Mouse (Mus musculus): Measurements from ENCODE around the gene Mtus2.
"Not testable (repeated sequence)": the region's sequence is repeated elsewhere in the genome, so short reads cannot be mapped to it uniquely, and the experiment has no call there.

The Mtus2 gene

DNA sequence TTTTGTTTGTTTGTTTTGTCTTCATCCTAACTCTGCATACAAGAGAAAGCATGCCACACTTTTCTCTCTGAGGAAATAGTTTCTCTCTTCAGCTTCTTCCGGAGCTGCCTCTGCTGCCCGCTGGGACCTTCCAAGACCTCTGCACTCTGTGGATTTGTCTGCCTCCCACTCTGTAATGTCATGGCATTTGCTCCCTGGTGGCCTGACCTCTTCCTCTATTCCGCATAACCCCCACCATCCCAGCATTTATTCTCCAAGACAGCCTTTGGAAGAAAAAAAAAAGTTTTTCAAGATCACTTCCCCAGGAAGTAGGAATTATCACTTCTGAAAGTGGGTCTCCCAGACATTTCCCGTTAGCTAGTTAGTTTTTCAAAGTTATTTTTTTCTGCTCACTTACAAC lies 218.0 kb downstream of the Mtus2 start:
- ATAC-seq (ENCODE audit: insufficient number of reproducible peaks, low FRiP score, low TSS enrichment), result no peak

DNA sequence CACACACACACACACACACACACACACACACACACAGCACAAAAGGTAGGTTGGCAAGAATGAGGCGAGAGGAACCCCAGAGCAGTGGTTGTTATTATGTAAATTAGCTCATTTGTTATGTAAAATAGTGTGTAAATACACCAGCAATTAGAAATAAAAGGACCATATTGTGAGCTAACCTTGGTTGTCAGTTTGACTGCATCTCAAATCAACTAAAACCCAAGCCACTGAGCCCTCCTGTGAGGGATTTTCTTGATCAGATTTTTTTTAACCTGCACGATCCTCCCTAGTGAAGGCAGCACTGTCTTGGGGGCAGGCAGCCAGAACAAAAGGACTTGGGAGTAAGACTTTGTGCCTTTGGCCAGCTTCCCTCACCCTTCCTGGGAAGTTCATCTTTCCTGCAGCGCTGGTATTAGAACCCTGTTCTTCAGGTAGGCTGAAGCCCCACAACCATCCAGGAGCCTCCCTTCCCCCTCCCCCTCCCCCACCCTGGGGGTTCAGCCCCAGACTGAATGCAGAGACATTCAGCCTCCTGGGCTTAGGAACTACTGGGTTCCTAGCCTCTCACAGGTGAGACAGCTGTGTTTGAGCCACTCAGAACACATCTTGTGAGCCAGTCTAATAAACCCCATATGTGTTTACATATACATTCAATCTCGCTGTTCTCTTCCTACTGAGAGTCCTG lies 218.8 kb downstream of the Mtus2 start:
- no peak for ATAC-seq (ENCODE audit: insufficient number of reproducible peaks, low FRiP score, low TSS enrichment)

DNA sequence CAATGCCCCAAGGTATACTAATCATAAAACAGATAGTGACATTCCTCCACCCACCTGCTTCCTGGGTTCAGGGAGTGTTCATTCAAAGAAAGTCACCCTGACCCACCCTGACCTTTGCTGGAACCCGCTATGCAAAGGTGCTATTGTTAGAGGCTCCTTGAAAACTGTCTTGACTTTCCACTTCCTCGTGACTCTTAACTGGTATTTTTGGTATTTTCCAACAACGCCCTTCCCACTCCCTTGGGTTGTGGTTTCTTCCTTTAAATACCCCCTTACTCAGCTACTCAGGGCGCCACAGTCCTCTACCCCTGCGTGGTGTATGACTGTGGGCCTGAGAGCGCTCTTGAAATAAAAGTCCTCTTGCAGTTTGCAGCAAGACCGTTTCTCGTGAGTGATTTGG lies 219.4 kb downstream of the Mtus2 start:
- not testable (repeated sequence) for ATAC-seq (ENCODE audit: insufficient number of reproducible peaks, low FRiP score, low TSS enrichment)

DNA sequence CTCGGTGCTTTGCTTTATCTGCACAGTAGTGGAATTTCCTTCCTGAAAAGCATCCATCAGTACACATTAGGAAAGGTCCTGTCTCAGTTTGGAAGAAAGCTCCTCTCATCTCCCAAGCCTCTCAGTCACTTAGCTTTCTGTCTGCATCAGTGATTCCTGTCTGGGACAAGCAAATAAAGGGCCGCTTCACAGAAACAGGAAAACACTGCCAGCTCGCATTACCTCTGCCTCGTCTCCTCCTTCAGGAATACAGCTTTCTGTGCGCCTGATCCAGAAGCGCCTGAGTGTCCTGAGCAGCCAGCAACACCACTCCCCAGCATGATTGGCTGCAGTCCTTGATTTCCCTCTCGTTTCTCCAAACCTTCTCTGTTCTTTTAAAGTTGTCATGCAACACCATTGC lies 222.1 kb downstream of the Mtus2 start:
- ATAC-seq (ENCODE audit: insufficient number of reproducible peaks, low FRiP score, low TSS enrichment), result no peak

DNA sequence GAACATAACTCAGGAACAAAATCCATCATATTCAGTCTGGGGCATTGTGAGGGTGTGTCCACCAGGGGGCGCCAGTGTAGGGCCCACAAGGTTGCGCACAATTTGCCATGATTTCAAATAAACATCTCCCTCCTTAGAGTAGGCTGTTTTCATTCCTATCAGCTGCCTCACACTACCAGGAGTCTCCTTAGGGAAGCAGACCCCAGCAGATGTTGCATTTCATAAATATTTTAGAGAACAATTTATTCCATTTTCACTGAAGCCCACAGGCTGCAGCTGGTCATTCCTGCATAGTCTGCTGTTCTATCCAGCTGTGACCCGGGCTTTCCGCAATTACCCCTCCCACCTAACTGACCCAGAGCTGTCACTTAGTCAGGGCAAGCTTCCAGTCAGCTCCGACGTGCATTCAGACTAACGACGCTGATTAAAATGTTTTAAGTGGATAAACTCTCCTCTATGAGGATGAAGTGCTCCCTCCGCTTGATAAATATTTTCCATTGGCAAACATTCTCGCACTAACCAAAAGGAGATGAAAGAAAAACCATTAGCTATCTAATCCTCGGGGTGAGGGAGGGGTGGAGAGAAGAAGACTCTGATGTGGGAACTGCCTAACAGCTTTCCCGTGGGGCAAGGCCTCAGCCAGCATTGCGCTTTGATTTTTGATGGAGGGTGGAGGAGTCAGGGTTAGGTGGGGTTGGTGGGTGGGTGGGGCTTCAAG lies 223.6 kb downstream of the Mtus2 start:
- ATAC-seq (ENCODE audit: insufficient number of reproducible peaks, low FRiP score, low TSS enrichment), result no peak

DNA sequence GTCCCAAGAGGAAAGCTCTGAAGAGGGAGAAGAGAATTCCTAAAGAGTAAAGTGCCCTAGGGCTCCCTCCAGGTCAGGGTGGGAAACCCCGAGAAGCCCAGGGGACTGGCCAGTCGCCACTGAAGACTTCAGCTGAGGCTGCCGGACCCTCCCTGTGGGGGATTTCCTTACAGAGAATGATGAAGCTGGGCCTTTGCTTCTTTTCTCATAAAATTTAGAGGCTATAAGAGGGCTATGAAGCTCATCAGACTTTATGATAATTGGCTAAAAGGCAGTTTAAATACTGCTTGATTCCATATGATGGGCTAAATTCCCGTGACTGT lies 224.1 kb downstream of the Mtus2 start:
- ATAC-seq (ENCODE audit: insufficient number of reproducible peaks, low FRiP score, low TSS enrichment), result no peak

DNA sequence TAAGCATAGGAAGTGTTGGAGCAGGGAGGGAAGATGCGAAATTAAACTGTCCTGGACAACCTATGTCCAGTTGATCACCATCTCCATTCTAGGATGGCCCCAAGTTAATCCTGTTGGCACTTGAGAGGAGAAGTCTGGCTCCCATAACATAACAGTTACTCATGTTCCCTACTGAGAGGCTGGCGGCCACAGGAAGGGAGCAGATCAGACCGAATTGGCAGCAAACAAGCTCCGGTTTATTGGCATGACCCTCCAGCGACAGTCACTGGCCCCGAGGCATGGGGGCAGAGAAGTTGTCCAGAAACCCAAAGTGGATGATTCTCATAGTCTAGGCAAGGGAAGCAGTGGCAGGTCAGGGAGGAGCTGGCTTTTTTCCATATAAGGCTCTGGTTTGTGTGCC lies 224.8 kb downstream of the Mtus2 start:
- ATAC-seq (ENCODE audit: insufficient number of reproducible peaks, low FRiP score, low TSS enrichment), result no peak; the same call in 1 of the 2 replicates

DNA sequence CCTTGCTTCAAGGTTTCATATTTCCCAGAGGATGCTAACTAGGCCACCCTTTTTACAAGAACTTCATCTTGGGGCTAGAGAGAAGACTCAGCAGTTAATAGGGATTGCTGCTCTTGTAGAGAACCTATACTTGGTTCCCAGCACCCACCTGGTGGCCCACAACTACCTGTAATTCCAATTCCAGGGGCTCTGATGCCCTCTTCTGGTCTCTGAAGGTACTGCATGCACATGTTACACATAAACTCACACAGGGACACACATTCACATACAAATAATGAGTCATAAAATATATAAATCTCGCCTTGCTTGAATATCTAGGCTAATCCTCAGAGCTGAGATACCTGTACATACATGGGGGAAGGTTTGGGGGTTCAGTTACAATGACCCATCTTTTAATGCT lies 228.8 kb downstream of the Mtus2 start:
- ATAC-seq (ENCODE audit: insufficient number of reproducible peaks, low FRiP score, low TSS enrichment), result no peak

DNA sequence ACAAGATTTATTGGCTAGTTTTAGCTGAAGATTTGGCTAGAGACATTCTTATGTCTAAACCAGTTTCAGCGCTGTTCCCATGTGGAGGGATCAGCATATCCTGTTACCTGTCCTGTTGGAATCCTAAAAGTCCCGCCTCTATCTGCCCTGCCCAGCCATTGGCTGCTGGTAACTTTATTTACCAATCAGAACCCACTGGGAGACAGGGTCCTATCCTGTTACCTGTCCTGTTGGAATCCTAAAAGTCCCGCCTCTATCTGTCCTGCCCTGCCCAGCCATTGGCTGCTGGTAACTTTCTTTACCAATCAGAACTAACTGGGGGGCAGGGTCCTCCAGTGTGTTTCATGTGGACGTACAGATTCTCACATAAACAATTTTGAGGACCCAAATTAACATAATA lies 234.3 kb downstream of the Mtus2 start:
- ATAC-seq (ENCODE audit: insufficient number of reproducible peaks, low FRiP score, low TSS enrichment), result no peak

DNA sequence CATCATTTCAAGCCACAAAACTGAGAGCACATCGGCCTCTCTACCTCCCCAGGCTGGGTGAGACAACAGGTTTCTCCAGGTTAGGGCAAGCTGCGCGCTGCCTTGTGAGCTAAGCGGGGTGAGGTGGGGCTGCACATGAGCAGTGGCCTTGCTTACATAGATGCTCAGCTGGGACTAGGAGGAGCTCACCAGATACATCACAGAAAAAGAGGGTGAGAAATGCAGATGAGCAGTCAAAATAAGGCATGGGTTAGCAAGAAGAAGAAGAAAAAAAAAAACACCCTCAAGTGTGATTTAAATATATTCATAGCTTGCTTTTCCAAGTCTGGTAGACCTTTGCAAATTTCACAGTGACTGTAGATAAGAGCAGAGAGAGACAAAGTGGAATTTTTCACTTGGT lies 254.7 kb downstream of the Mtus2 start:
- no peak for ATAC-seq (ENCODE audit: insufficient number of reproducible peaks, low FRiP score, low TSS enrichment)

DNA sequence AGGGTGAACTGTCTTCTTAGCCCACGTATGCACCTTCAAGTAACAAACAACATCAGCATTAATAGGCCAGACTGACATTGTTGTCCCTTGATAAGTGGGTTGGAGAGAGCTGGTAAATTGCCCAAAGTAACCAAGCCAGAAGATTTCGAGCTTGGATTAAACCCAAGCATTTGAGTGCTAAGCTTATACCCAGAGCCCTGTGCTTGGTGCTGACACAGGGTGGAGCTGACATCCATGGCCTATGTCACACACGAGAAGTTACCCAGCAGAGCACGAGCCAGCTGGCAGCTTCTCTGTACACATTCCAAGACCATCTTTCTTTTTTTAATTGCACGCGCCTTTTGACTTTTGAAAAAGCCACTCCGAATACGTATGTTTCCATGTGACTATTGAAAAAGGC lies 259.7 kb downstream of the Mtus2 start:
- no peak for ATAC-seq (ENCODE audit: insufficient number of reproducible peaks, low FRiP score, low TSS enrichment)

DNA sequence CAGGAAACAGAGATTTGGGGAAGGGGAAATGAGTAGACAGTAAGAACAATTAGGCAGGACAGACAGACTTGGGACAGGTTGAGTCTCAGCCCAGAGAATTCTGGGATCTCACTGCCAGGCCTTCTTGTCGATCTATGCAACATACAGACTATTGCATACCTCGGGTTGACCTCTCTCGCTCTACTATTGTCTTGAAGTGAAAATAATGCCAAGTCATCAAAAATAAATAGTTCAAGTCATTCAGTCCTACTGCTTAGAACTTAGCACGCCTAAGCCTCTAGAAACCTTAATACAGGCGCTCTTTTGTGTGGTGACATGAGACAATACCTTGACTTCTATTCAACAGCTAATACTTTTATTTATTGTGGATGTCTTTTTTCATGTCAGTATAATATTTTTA lies 265.8 kb downstream of the Mtus2 start:
- ATAC-seq (ENCODE audit: insufficient number of reproducible peaks, low FRiP score, low TSS enrichment), result no peak

DNA sequence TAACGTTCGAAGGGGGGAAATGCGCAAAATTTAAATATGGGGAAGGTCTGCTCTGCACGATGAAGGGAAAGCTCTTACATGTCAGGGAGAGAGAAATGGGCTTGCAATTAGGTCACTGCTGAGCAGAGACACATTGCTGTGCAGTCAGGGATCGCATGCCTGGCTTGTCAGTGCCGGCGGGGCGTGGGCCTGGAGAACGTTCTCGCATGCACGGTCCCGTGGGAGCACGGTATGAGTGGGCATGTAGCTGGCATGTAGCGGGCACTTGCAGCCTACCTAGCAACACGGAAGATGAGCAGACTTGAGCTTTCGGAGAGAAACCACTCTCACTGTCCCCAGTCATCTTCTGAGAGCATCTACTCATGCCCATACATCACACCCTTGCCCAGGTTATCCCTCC lies 266.9 kb downstream of the Mtus2 start:
- no peak for ATAC-seq (ENCODE audit: insufficient number of reproducible peaks, low FRiP score, low TSS enrichment)

DNA sequence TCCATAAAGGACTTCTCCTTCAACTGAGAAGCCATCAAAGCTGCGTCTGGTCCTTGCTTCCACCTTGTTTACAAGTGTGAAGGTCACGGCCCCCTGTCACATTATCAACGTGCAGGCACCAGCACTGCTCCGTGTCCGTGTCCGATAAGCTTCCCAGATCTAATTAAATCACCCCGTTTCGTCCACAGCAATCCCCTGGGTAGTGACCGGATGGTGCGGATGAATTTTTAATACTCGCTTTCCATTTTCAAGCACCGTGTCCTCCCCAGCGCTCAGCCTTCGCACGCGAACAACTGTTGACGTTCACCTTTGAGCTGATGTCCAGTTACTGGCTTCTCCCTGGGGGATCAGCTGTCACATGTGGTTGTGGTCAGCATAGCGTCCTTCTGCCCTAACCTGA lies 276.6 kb downstream of the Mtus2 start:
- ATAC-seq (ENCODE audit: insufficient number of reproducible peaks, low FRiP score, low TSS enrichment), result no peak

DNA sequence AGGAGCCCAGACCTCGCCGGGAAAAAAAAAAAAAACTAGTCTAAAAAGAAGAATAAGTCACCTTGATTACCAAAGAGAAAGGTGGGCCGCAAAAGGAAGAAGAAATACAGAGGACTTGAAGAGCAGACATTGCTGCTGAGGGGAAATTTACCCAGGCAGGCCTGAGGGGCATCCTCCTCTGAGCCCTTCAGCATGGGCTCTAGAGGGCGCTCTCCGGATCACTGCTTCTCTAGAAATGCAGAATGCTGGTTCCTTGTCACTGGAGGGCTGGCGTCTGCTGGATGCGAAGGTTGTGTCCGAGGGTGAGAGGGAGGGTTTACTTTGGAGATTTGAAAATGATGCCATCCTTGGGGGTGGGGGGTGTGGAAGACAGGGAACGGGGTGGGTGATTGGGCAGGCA lies 279.5 kb downstream of the Mtus2 start:
- no peak for ATAC-seq (ENCODE audit: insufficient number of reproducible peaks, low FRiP score, low TSS enrichment)

DNA sequence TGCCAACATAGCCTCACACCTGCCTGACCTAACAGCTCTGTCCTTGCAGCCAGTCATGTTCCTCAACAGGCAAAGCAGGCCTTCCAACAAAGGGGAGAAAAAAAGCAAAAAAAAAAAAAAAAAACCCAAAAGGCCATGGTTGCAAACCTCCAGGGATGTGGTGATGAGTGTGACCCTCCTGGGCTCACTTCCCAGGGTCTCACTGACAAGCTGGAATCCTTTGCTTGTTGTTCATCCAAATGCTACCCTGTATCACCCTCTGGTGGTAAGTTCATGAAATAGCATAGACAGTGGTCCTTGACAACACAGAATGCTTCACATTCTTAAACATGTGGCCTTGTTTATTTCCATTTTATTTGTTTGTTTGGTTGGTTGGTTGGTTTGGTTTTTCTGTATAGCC lies 281.9 kb downstream of the Mtus2 start:
- no peak for ATAC-seq (ENCODE audit: insufficient number of reproducible peaks, low FRiP score, low TSS enrichment)

DNA sequence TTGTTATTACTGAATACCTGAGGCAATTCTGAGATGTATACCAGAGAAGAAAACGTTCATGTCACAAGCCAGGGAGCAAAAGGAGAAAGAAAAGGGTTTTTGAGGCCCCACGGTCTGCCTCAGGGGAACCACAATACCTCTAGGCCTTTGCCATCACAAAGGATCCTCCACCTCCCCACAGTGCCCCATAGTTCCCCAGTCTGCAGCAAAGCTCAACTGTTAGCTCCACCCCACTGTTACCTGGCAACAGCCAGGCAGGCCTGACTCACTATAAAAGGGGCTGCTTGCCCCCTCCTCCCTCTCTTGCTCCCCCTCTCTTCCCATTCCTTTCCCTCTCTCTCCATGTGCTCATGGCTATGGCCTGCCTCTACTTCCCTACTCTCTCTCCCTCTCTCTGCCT lies 282.6 kb downstream of the Mtus2 start:
- ATAC-seq (ENCODE audit: insufficient number of reproducible peaks, low FRiP score, low TSS enrichment), result no peak

DNA sequence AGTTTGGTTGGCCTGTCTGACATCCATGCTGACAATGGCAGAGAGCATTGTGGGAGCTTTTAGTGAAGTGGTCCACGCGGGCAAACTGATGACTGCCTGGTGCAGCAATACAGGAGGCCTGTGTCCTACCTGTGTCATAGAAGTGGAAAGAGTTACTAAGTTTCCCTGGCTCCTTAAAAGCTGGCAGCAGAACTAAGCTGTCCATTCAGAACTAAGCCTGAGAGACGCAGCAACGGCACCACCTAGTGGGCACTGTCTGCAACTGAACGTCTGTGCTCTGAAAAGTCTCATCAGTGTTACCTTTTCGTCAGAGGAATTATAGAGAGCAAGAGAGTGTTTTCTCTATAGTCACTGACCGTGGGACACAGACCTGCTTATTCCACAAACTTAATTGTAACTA lies 284.8 kb downstream of the Mtus2 start:
- ATAC-seq (ENCODE audit: insufficient number of reproducible peaks, low FRiP score, low TSS enrichment), result 0 out of 2 replicates have a peak, but pooled peaks have one; percentile 61

DNA sequence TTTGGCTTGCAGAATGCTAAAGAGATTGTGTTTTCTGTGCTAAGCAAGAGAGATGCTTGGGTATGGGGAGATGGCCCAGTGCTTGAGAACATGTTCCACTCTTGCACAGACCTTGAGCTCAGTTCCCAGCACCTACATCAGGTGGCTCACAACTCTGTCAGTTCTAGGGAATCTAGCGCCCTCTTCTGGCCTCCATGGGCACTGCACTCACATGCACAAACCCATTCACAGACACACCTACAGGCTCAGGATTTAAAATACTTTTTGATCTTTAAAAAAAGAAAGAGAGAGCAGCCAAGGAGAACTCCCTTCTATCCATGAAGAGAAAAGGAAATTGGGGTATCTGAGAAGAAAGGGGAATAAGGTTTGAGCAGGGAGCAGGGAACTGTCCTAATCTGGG lies 287.4 kb downstream of the Mtus2 start:
- ATAC-seq (ENCODE audit: insufficient number of reproducible peaks, low FRiP score, low TSS enrichment), result no peak

DNA sequence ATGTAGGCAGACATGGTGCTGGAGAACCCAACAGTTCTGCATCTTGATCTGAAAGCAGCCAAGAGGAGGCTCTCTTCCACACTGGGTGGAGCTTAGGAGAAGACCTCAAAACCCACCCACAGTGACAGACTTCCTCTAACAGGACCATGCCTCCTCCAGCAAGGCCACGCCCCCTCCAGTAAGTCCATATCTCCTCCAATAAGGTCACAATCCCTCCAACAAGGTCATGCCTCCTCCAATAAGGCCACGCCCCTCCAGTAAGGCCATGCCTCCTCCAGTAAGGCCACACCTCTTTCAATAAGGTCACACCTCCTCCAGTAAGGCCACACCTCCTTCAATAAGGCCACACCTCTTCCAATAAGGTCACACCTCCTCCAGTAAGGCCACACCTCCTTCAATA lies 288.3 kb downstream of the Mtus2 start:
- no peak for ATAC-seq (ENCODE audit: insufficient number of reproducible peaks, low FRiP score, low TSS enrichment)

DNA sequence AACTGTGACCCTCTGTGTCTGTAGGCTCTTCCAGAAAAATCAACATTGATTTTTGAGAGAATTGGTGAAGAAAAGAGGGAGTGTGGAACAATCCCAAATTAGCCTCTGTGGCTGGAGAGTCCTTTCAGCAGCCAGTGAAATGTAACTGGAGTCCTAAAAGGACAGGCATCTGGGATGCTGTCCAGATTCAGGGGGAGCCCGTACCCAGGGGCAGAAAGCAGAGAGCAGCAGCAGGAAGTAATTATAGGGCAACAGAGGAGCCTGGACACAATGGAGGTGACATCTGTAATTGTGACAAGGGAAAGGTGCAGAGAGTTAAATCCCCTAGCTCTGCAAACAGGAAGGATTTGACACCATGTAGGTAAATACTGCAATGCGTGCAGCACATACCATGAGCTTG lies 291.1 kb downstream of the Mtus2 start:
- ATAC-seq (ENCODE audit: insufficient number of reproducible peaks, low FRiP score, low TSS enrichment), result no peak

DNA sequence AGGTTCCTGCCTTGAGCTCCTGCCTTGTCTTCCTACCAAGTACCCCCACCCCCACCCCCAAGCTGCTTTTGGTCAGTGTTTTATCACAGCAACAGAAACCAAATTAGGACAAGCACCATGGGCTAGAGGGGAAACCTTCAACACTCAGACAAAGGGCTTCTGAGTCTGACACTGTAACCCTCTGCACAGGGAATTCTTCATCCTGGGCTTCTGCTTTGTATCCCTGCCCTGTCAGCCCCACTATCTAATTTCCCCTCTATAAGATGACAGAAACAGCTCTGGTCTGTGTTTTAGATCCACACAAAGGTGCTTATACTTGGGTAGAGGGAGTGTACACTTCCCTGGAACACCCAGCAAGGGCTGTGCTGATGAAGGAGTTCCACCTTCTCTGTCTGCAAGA lies 294.7 kb downstream of the Mtus2 start:
- ATAC-seq (ENCODE audit: insufficient number of reproducible peaks, low FRiP score, low TSS enrichment), result no peak

Data from cerebellum, adult (tissue).